Mouse (Mus musculus) midbrain, postnatal 0 days (tissue): ENCODE data around the gene Exoc4. TPM values are rescaled to one million over a fixed set of nuclear protein-coding genes. Genes with fewer than 3 reads are reported as not detected.

Experiments used
- ATAC-seq: fragments of 200-750 bp; cut with Nextera tagmentation; 2 replicates; pipeline ENCODE4 v1.8.0; 2017; ENCODE audit warnings: moderate number of reproducible peaks, mild to moderate bottlenecking, moderate TSS enrichment, moderate library complexity; ENCODE audit not compliant: low FRiP score
- DNase-seq: peaks from one replicate; pipeline ENCODE4 v3.0.0-alpha.2; 2015; ENCODE audit warnings: low spot score
- H3K27ac ChIP-seq: fragments of 300-500 bp; sonication (generic); 2 replicates; pipeline ENCODE4 v1.5.1; 2014; ENCODE audit warnings: low read depth, mild to moderate bottlenecking, low read length, mixed read lengths
- H3K27me3 ChIP-seq: fragments of 300-500 bp; sonication (generic); 2 replicates; pipeline ENCODE4 v1.6.1; 2014; ENCODE audit warnings: low read length, control low read depth, mixed read lengths; ENCODE audit not compliant: insufficient read depth
- H3K36me3 ChIP-seq: fragments of 300-500 bp; sonication (generic); 2 replicates; pipeline ENCODE4 v1.6.1; 2014; ENCODE audit warnings: low read length, control low read depth, mixed read lengths; ENCODE audit not compliant: insufficient read depth
- H3K4me1 ChIP-seq: fragments of 300-500 bp; sonication (generic); 2 replicates; pipeline ENCODE4 v1.6.1; 2014; ENCODE audit warnings: mild to moderate bottlenecking, control low read depth, antibody characterized with exemption, low read length, mixed read lengths; ENCODE audit not compliant: insufficient read depth
- H3K4me2 ChIP-seq: fragments of 300-500 bp; sonication (generic); 2 replicates; pipeline ENCODE4 v1.6.1; 2014; ENCODE audit warnings: low read depth, mild to moderate bottlenecking, low read length, mixed read lengths; ENCODE audit not compliant: poor library complexity, severe bottlenecking
- H3K4me3 ChIP-seq: fragments of 300-500 bp; sonication (generic); 2 replicates; pipeline ENCODE4 v1.5.1; 2014; ENCODE audit warnings: low read depth, mild to moderate bottlenecking, low read length, moderate library complexity
- H3K9ac ChIP-seq: fragments of 300-500 bp; sonication (generic); replicated peaks from 2 replicates; pipeline ENCODE4 v1.6.1; 2014; ENCODE audit warnings: mild to moderate bottlenecking, low read length, moderate library complexity, mixed read lengths; ENCODE audit not compliant: poor library complexity, severe bottlenecking
- H3K9me3 ChIP-seq: fragments of 300-500 bp; sonication (generic); 2 replicates; pipeline ENCODE4 v1.6.1; 2016; ENCODE audit warnings: low read length, control low read depth
- CTCF ChIP-seq: IDR thresholded peaks from 2 replicates; pipeline ENCODE4 v1.5.1; 2016; ENCODE audit warnings: antibody characterized with exemption, mild to moderate bottlenecking
- WGBS: fragments of 180-500 bp; shearing (Covaris S2); extraction: QIAGEN DNeasy Blood & Tissue Kit; methylation state at CpG from one replicate; pipeline ENCODE4 v1.1.7; 2014; 5-methylcytosine and 5-hydroxymethylcytosine counted together
- polyA plus RNA-seq: library from polyadenylated mRNA; unstranded; fragments of >200 nt; fragmentation: Nextera tagmentation; extraction: Ambion mirVana; gene quantifications from 2 replicates; pipeline ENCODE4 v1.2.1, GENCODE M21; 2015
- total RNA-seq: library from RNA; depleted of rRNA; stranded (reverse); fragments of >200 nt; gene quantifications from 2 replicates; pipeline ENCODE4 v1.2.3, GENCODE M21; 2014

Exoc4 gene
- total and polyA plus RNA-seq, 2 experiments from 2014 or later = 29.5 to 72.5 TPM

DNA sequence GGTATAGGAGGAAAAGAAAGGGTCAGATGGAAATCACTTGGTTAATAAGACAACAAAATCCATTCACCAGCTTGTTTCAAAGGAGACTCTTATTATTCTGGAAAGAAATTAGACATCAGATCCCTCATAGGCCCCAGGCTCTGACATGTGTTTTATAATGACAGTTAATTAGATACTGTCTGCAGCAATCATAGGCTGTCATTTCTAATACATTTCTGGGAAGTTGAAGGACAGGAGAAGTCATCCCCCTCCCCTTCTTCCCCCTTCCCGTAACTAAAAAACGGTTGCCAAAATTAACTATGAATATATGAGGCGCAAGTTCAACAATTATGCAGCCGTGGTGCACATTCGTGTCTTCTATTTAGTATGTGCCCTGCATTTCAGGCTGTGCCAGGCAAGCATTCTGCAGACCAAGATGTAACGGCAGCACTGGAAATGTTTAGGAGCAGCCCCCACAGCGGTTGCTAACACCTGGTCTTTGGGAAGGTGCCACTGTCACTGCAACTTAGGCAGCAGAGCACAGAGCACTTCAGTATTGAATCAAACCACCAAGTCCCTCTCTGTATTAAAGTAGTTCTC, 463.7 kb downstream of the Exoc4 start:
- no peak for TF ChIP-seq CTCF

GRCm38 (mm10) chr6:33716254-33716965, 467.5 kb downstream of the Exoc4 start:
- Histone ChIP-seq H3K9me3 (no peaks in the 10 kb centered on the region), H3K9ac (no peak overlapping the region), H3K27me3 (no peaks in the 10 kb centered on the region), H3K4me3 (no peak overlapping the region), H3K4me1 (no peaks in the 10 kb centered on the region), H3K27ac (no peak overlapping the region), H3K36me3 (no peaks in the 10 kb centered on the region), H3K4me2 (no peak overlapping the region)
- 64% methylated on average over 6 of the region's 6 CpGs for WGBS
- DNase-seq = no peak
- no peak for ATAC-seq
- TF ChIP-seq CTCF = no peak

More for the DNA sequence above, 463.7 kb downstream of the Exoc4 start:
- Histone ChIP-seq H3K9me3 (no peaks in the 10 kb centered on the region), H3K27ac (no peak overlapping the region), H3K4me3 (no peak overlapping the region), H3K4me2 (no peak overlapping the region), H3K27me3 (no peaks in the 10 kb centered on the region), H3K9ac (no peak overlapping the region), H3K4me1 (no peaks in the 10 kb centered on the region), H3K36me3 (no peaks in the 10 kb centered on the region)
- WGBS = 52% methylated on average over 7 of the region's 7 CpGs
- ATAC-seq (no peak), DNase-seq (no peak)

DNA sequence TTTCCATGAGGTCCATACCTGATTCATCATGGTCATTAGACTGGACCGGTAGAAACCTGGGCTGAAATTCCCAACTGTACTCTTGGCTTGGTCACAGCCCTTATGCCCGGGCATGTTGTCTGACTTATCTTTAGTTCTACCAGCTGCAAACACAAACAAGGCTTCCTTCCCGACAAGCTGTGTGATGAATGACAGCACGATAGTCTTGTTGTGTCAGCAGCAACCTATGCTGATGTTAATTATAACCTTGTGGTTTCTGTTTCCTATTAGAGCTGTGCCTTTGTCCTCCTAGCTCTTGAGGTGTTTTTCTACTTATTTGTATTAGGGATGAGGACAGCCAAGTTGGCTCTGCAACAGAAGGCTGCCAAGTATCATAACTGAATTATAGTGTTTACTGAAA, 472.3 kb downstream of the Exoc4 start:
- no peak overlapping the region for H3K4me2 ChIP-seq
- H3K36me3 ChIP-seq = no peaks in the 10 kb centered on the region
- 85% methylated on average over 4 of the region's 4 CpGs for WGBS
- no peak overlapping the region; the same call in 1 of the 2 replicates for H3K27ac ChIP-seq
- no peaks in the 10 kb centered on the region for H3K9me3 ChIP-seq
- no peak for ATAC-seq
- H3K4me3 ChIP-seq = no peak overlapping the region
- H3K27me3 ChIP-seq = no peaks in the 10 kb centered on the region
- no peak for TF ChIP-seq CTCF
- no peak for DNase-seq
- H3K9ac ChIP-seq = no peak overlapping the region
- H3K4me1 ChIP-seq = no peaks in the 10 kb centered on the region

GRCm38 (mm10) chr6:33722811-33723210, 473.9 kb downstream of the Exoc4 start:
- DNase-seq = no peak
- Histone ChIP-seq H3K4me2 (no peak overlapping the region), H3K27me3 (no peaks in the 10 kb centered on the region), H3K9me3 (no peaks in the 10 kb centered on the region), H3K27ac (no peak overlapping the region), H3K9ac (no peak overlapping the region), H3K36me3 (no peaks in the 10 kb centered on the region), H3K4me3 (no peak overlapping the region), H3K4me1 (no peaks in the 10 kb centered on the region)
- ATAC-seq = no peak
- WGBS = 96% methylated on average over 2 of the region's 2 CpGs
- TF ChIP-seq CTCF = no peak

- no peak for TF ChIP-seq CTCF
- no peak for DNase-seq
These were observed 475.7 kb downstream of the Exoc4 start for GRCm38 (mm10) chr6:33724596-33724995.

GRCm38 (mm10) chr6:33727271-33727670, 478.4 kb downstream of the Exoc4 start:
- no peak overlapping the region for H3K27ac ChIP-seq
- no peaks in the 10 kb centered on the region for H3K4me1 ChIP-seq
- WGBS = 72% methylated on average over 1 of the region's 1 CpGs

More at GRCm38 (mm10) chr6:33724596-33724995, 475.7 kb downstream of the Exoc4 start:
- Histone ChIP-seq H3K36me3 (no peaks in the 10 kb centered on the region), H3K27ac (no peak overlapping the region), H3K9ac (no peak overlapping the region), H3K27me3 (no peaks in the 10 kb centered on the region), H3K9me3 (no peaks in the 10 kb centered on the region), H3K4me3 (no peak overlapping the region), H3K4me1 (no peaks in the 10 kb centered on the region), H3K4me2 (no peak overlapping the region)
- WGBS = 82% methylated on average over 3 of the region's 3 CpGs
- no peak for ATAC-seq

More at GRCm38 (mm10) chr6:33727271-33727670, 478.4 kb downstream of the Exoc4 start:
- DNase-seq (no peak), ATAC-seq (no peak)
- Histone ChIP-seq H3K9me3 (no peaks in the 10 kb centered on the region), H3K36me3 (no peaks in the 10 kb centered on the region), H3K4me3 (no peak overlapping the region), H3K4me2 (no peak overlapping the region), H3K9ac (no peak overlapping the region), H3K27me3 (no peaks in the 10 kb centered on the region)
- no peak for TF ChIP-seq CTCF
